Mouse (Mus musculus): ENCODE data around the gene Hk3. TPM values are rescaled to one million over a fixed set of nuclear protein-coding genes. Genes with fewer than 3 reads are reported as not detected.

Hk3 gene
- polyA plus RNA-seq, 1 experiment from 2014 or later: 1.2 TPM

DNA sequence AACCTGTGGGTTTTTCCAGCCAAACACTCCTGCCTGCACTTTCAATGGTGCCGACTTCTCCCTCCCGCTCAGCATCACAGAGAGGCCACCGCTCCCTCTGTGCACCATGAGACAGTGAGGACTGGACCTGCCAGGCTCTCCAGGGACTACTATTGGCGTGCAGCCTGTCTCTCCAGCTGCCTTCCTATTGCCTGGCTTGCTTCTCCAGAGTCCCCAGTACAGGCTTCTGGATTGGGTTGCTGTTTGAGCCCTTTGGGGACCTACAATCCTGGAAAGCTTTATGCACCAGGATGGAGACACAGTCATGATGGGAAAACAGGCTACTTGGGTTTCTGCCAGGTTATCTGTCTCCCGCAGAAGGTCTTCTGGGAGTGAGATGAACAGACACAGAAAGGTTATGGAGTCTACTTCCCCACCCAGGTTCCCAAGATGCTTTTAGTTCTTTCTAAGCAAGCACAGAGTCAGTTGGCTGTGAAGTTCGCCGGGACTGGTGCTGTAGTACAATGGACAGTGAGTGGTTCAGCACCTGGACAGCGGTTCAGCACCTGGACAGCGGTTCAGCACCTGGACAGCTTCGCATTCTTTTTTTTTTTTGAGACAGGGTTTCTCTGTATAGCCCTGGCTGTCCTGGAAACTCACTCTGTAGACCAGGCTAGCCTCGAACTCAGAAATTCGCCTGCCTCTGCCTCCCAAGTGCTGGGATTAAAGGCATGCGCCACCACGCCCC, 50.5 kb downstream of the Hk3 start:
- Histone ChIP-seq H3K27me3 (ENCODE audit: control insufficient read depth, insufficient read depth, low read length) (no peaks in the 10 kb centered on the region), H3K4me3 (ENCODE audit: low read depth, low read length) (no peak overlapping the region), H3K4me1 (ENCODE audit: control insufficient read depth, insufficient read depth, low read length) (no peaks in the 10 kb centered on the region), H3K4me2 (replicated peaks; ENCODE audit: low read depth, low read length) (no peak overlapping the region), H3K9me3 (ENCODE audit: control insufficient read depth, low read depth, low read length) (no peaks in the 10 kb centered on the region), H3K9ac (replicated peaks; ENCODE audit: low read depth, low read length) (no peak overlapping the region), H3K36me3 (ENCODE audit: control insufficient read depth, insufficient read depth, low read length) (no peaks in the 10 kb centered on the region), H3K27ac (ENCODE audit: low read length) (no peak overlapping the region)
- 34% methylated on average over 14 of the region's 14 CpGs for WGBS
- ATAC-seq (ENCODE audit: insufficient number of reproducible peaks, insufficient read depth, low FRiP score, low read depth): no peak

DNA sequence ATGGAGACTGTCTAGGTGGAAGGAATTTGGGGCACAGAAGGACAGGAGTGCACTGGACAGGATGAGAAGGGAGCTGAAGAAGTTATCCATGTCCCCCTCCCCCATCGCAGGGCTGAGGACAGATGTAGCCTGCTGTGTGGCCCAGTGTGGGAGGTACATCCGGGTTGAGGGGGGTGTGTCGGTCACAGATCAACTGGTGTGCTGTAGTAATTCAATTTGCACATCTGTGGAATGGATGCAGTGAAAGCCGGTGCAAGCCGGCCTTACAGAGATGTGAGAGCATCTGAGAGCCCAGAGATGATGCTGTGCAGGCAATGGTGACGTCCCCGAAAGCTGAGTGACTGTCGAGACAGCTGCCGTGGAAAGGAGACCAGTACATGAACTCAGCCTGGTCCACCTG, 51.7 kb downstream of the Hk3 start:
- Histone ChIP-seq H3K27me3 (ENCODE audit: control insufficient read depth, insufficient read depth, low read length) (no peaks in the 10 kb centered on the region), H3K9ac (replicated peaks; ENCODE audit: low read depth, low read length) (no peak overlapping the region), H3K4me3 (ENCODE audit: low read depth, low read length) (no peak overlapping the region), H3K4me2 (replicated peaks; ENCODE audit: low read depth, low read length) (no peak overlapping the region), H3K9me3 (ENCODE audit: control insufficient read depth, low read depth, low read length) (no peaks in the 10 kb centered on the region), H3K27ac (ENCODE audit: low read length) (no peak overlapping the region), H3K36me3 (ENCODE audit: control insufficient read depth, insufficient read depth, low read length) (no peaks in the 10 kb centered on the region), H3K4me1 (ENCODE audit: control insufficient read depth, insufficient read depth, low read length) (no peaks in the 10 kb centered on the region)
- no peak for ATAC-seq (ENCODE audit: insufficient number of reproducible peaks, insufficient read depth, low FRiP score, low read depth)
- 56% methylated on average over 9 of the region's 9 CpGs for WGBS

DNA sequence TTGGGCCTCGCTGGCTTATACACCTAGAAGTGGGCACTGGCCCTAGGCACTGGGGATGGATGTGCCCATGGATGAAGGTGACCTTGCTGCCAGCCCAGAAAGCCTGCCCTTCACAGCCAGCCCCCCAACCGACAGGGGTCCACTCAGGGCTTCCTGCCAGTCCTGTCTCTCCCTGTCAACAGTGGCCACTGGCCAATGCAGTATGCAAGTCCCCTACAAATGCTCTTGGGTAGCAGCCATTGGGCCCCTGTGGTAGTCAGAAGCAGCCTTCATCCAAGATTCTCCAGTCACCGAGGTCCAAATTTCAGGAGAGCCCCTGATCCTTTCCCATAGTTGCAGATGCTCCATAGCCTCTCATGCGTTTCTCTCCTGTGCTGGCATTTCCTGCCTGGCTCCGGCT, 52.5 kb downstream of the Hk3 start:
- Histone ChIP-seq H3K4me1 (ENCODE audit: control insufficient read depth, insufficient read depth, low read length) (no peaks in the 10 kb centered on the region), H3K27ac (ENCODE audit: low read length) (no peak overlapping the region), H3K4me3 (ENCODE audit: low read depth, low read length) (no peak overlapping the region), H3K36me3 (ENCODE audit: control insufficient read depth, insufficient read depth, low read length) (no peaks in the 10 kb centered on the region), H3K9me3 (ENCODE audit: control insufficient read depth, low read depth, low read length) (no peaks in the 10 kb centered on the region), H3K4me2 (replicated peaks; ENCODE audit: low read depth, low read length) (no peak overlapping the region), H3K27me3 (ENCODE audit: control insufficient read depth, insufficient read depth, low read length) (no peaks in the 10 kb centered on the region), H3K9ac (replicated peaks; ENCODE audit: low read depth, low read length) (no peak overlapping the region)
- ATAC-seq (ENCODE audit: insufficient number of reproducible peaks, insufficient read depth, low FRiP score, low read depth): no peak
- WGBS: 66% methylated on average over 5 of the region's 5 CpGs

DNA sequence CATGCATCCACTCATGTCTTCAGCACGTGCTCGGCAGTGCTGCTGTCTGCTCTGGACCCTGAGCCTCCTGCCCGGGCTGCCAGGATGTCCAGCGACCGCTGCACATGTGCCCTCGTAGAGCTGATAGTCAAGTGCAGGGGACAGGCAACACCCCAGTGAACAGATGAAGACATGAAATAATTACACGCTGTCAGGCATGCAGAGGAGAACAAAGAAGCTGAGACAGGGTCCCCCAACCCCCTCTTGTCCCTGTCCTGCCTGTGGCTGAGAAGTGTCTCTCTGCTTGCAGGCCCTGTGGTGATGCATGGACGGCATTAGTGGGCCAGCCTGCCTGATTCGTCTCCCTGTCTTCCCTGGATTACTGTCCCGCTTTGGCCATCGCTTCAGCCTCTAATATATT, 53.7 kb downstream of the Hk3 start:
- Histone ChIP-seq H3K36me3 (ENCODE audit: control insufficient read depth, insufficient read depth, low read length) (no peaks in the 10 kb centered on the region), H3K4me1 (ENCODE audit: control insufficient read depth, insufficient read depth, low read length) (no peaks in the 10 kb centered on the region), H3K4me2 (replicated peaks; ENCODE audit: low read depth, low read length) (no peak overlapping the region), H3K9me3 (ENCODE audit: control insufficient read depth, low read depth, low read length) (no peaks in the 10 kb centered on the region), H3K27me3 (ENCODE audit: control insufficient read depth, insufficient read depth, low read length) (no peaks in the 10 kb centered on the region), H3K27ac (ENCODE audit: low read length) (no peak overlapping the region), H3K9ac (replicated peaks; ENCODE audit: low read depth, low read length) (no peak overlapping the region), H3K4me3 (ENCODE audit: low read depth, low read length) (no peak overlapping the region)
- whole genome bisulfite sequencing: 69% methylated on average over 11 of the region's 11 CpGs
- ATAC-seq (ENCODE audit: insufficient number of reproducible peaks, insufficient read depth, low FRiP score, low read depth): no peak

DNA sequence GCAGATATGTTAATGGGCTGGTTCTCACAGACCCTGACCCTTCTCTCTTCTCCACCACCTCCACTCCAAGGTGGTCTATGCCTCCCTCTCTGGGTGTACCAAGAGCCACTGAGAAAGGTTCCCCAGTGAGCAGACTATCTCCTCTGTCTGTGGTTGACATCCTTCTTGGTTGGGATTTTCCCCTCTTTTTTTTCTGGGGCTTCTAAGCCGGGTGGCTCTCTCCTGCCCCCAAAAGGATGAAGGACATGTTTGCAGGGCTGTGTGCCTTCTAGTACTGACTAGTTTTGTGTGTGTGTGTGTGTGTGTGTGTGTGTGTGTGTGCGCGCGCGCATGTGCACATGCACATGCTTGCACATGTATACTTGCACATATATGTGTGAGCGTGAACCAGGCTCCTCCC, 55.9 kb downstream of the Hk3 start:
- no peak overlapping the region for H3K9ac ChIP-seq (replicated peaks; ENCODE audit: low read depth, low read length)
- H3K4me3 ChIP-seq (ENCODE audit: low read depth, low read length): no peak overlapping the region
- no peaks in the 10 kb centered on the region for H3K36me3 ChIP-seq (ENCODE audit: control insufficient read depth, insufficient read depth, low read length)
- H3K9me3 ChIP-seq (ENCODE audit: control insufficient read depth, low read depth, low read length): no peaks in the 10 kb centered on the region
- H3K4me1 ChIP-seq (ENCODE audit: control insufficient read depth, insufficient read depth, low read length): no peaks in the 10 kb centered on the region
- H3K4me2 ChIP-seq (replicated peaks; ENCODE audit: low read depth, low read length): no peak overlapping the region
- no peak overlapping the region for H3K27ac ChIP-seq (ENCODE audit: low read length)
- WGBS: 83% methylated on average over 6 of the region's 6 CpGs
- no peak for ATAC-seq (ENCODE audit: insufficient number of reproducible peaks, insufficient read depth, low FRiP score, low read depth)
- no peaks in the 10 kb centered on the region for H3K27me3 ChIP-seq (ENCODE audit: control insufficient read depth, insufficient read depth, low read length)

DNA sequence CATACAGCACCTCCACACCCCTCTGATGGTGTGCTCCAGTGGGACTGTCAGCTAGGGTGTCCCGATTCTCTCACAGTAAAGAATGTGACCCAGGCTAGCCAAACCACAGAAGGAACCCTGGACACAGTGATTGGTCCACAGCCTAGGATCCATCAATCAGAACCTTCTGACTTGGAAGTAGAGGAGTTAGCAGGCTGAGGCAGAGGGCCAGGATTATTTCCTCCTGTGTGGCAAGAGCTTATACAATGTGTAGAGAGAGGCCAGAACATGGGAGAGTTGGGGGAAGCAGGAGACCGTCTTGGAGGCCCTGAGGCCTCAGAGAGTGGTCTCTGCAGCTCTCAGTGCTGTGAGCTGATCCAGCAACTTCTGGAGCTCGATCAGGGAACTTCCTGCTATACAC, 60.7 kb downstream of the Hk3 start:
- H3K36me3 ChIP-seq (ENCODE audit: control insufficient read depth, insufficient read depth, low read length): no peaks in the 10 kb centered on the region
- H3K4me2 ChIP-seq (replicated peaks; ENCODE audit: low read depth, low read length): no peak overlapping the region
- peaks cover 9% of the 10 kb centered on the region; the same call in 1 of the 2 replicates for H3K27me3 ChIP-seq (ENCODE audit: control insufficient read depth, insufficient read depth, low read length)
- 0 out of 2 replicates have a peak, but pooled peaks cover 2% of the 10 kb centered on the region for H3K4me1 ChIP-seq (ENCODE audit: control insufficient read depth, insufficient read depth, low read length)
- H3K27ac ChIP-seq (ENCODE audit: low read length): no peak overlapping the region
- H3K4me3 ChIP-seq (ENCODE audit: low read depth, low read length): no peak overlapping the region
- H3K9me3 ChIP-seq (ENCODE audit: control insufficient read depth, low read depth, low read length): no peaks in the 10 kb centered on the region
- no peak for ATAC-seq (ENCODE audit: insufficient number of reproducible peaks, insufficient read depth, low FRiP score, low read depth)
- H3K9ac ChIP-seq (replicated peaks; ENCODE audit: low read depth, low read length): no peak overlapping the region
- 60% methylated on average over 3 of the region's 3 CpGs for WGBS

DNA sequence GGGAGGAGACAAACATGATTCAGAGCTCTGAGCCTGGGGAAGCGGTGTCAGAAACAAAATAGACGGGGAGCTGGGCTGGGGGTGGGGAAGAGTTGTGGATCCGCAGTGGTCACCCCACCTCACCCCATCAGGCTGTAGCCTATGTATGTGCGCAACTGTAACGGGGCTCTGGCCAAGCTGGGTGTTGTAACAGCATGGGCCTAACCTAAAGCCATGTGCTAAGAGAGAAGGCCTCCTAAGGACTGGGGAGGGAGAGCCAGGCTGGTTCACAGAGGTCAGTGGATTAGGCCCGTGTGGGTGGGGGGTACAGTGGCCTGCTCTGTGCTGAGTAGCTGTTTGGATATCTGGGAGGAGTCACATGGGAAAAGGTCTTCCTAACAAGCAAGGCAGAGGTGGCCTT, 61.3 kb downstream of the Hk3 start:
- 45% methylated on average over 6 of the region's 6 CpGs for WGBS
- Histone ChIP-seq H3K27me3 (ENCODE audit: control insufficient read depth, insufficient read depth, low read length) (peaks cover 12% of the 10 kb centered on the region; the same call in 1 of the 2 replicates), H3K4me2 (replicated peaks; ENCODE audit: low read depth, low read length) (no peak overlapping the region), H3K27ac (ENCODE audit: low read length) (no peak overlapping the region), H3K9ac (replicated peaks; ENCODE audit: low read depth, low read length) (no peak overlapping the region), H3K4me3 (ENCODE audit: low read depth, low read length) (no peak overlapping the region), H3K9me3 (ENCODE audit: control insufficient read depth, low read depth, low read length) (no peaks in the 10 kb centered on the region), H3K36me3 (ENCODE audit: control insufficient read depth, insufficient read depth, low read length) (no peaks in the 10 kb centered on the region), H3K4me1 (ENCODE audit: control insufficient read depth, insufficient read depth, low read length) (0 out of 2 replicates have a peak, but pooled peaks cover 2% of the 10 kb centered on the region)
- no peak for ATAC-seq (ENCODE audit: insufficient number of reproducible peaks, insufficient read depth, low FRiP score, low read depth)

DNA sequence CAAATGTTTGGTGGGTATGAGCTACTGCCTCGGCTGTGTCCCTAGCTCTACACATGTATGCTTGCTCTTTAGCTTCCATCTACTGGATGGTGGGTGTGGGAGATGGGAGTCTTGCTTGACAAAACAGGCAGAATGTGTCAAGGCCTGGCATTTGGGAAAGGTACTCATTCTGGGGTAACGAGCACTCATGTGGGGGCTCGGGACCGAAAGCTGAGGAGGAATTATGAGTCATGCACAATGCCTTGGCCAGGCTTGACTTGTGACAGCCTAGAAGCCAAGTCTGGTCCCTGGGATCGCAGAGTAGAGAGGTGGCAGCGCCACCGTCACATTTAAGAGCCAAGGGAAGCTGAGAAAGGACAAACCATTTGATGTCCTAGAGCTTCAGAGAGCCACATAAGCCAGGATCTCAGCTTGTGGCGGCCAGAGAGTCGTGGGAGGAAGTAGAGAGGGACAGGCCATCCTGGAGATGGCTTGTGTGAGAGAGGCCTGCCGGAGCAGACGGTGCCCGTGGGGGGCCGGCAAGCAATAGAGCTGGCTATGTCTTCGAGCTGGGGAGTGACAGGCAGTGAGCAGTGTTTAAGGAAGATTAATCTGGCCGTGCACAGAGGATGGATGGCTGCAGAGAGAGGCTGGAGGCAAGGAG, 62.0 kb downstream of the Hk3 start:
- H3K4me1 ChIP-seq (ENCODE audit: control insufficient read depth, insufficient read depth, low read length): 0 out of 2 replicates have a peak, but pooled peaks cover 2% of the 10 kb centered on the region
- WGBS: 59% methylated on average over 15 of the region's 15 CpGs
- no peak overlapping the region for H3K9ac ChIP-seq (replicated peaks; ENCODE audit: low read depth, low read length)
- no peak overlapping the region for H3K27ac ChIP-seq (ENCODE audit: low read length)
- H3K9me3 ChIP-seq (ENCODE audit: control insufficient read depth, low read depth, low read length): no peaks in the 10 kb centered on the region
- no peak overlapping the region for H3K4me3 ChIP-seq (ENCODE audit: low read depth, low read length)
- no peak for ATAC-seq (ENCODE audit: insufficient number of reproducible peaks, insufficient read depth, low FRiP score, low read depth)
- no peaks in the 10 kb centered on the region for H3K36me3 ChIP-seq (ENCODE audit: control insufficient read depth, insufficient read depth, low read length)
- peaks cover 12% of the 10 kb centered on the region; the same call in 1 of the 2 replicates for H3K27me3 ChIP-seq (ENCODE audit: control insufficient read depth, insufficient read depth, low read length)
- H3K4me2 ChIP-seq (replicated peaks; ENCODE audit: low read depth, low read length): no peak overlapping the region

Measured in stomach, embryonic 14.5 days (tissue).